Mouse (Mus musculus) mature B cell (primary cell): ENCODE data around the gene Zfp704.
"Not testable (repeated sequence)": the region's sequence is repeated elsewhere in the genome, so short reads cannot be mapped to it uniquely, and the experiment has no call there.

Experiments used
- in situ Hi-C: fragments of 300-500 bp; cut with MboI; formaldehyde crosslinking; loops from 2 replicates; pipeline ENCODE4 v1.14.3; 2019

The Zfp704 gene

GRCm38 (mm10) chr3:9598061-9598460, 11.8 kb downstream of the Zfp704 start:
- in situ Hi-C loops, result no loop called here

DNA sequence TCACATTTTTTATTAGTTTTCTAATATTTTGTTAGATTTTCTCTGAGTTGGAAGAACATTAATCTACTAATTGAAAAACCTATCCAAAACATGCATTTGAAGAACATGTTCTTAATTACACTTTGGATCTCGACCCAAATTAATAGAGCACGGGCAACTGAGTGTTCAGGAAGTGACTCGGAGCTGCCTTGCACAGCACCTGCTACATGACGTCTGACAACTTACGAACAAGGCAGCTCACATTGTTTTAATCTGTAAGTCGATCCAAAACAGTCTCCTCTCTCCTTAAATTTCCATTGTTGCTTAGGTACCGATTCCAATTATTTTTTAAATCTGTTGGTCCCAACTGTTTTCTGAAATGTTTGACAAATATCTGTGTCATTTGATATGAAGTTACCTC, 15.4 kb downstream of the Zfp704 start:
- in situ Hi-C loops, result no loop called here

DNA sequence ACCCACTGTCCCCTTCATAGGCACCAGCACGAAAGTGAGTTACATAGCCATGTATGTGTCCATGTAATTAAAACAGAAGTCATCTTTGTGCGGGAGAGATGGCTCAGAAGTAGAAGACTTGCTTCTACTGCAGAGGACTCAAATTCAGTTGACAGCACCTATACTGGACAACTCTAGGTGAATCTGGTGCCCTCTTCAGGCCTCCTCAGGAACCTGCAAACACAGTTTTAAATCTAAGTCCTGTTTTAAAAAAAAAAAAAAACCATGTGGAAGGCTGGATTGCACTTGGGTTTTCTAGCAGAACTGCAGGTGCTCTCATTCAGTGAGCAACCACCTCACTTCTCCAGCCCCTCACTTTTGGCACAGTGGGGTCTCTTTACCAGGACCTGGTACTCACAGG, 16.1 kb downstream of the Zfp704 start:
- in situ Hi-C loops, result no loop called here

GRCm38 (mm10) chr3:9591416-9592110, 18.3 kb downstream of the Zfp704 start:
- in situ Hi-C loops, result no loop called here

- in situ Hi-C loops, result no loop called here
These were observed 21.2 kb downstream of the Zfp704 start for GRCm38 (mm10) chr3:9588635-9589034.

GRCm38 (mm10) chr3:9587304-9587703, 22.6 kb downstream of the Zfp704 start:
- in situ Hi-C loops, result no loop called here

GRCm38 (mm10) chr3:9583516-9583915, 26.4 kb downstream of the Zfp704 start:
- in situ Hi-C loops, result no loop called here

GRCm38 (mm10) chr3:9580952-9581798, 28.7 kb downstream of the Zfp704 start:
- in situ Hi-C loops, result no loop called here

DNA sequence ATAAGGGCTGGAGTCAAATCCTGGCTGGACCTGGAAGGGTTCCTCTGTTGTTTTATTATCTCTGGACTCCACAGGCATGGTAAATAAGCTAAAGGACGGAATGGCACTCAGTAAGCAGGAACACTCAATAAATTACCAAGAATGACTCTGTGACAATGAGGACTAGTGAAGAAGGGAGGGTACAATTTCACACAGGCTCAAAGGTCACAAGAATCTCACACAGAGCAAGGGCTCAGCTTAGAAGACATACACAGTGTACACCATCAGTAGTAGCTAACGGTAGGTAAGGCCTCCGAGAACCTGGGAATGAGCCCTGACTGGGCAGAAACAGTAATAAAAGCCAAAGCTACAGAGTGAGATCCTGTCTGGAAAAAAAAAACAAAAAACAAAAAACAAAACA, 29.8 kb downstream of the Zfp704 start:
- in situ Hi-C loops, result no loop called here

DNA sequence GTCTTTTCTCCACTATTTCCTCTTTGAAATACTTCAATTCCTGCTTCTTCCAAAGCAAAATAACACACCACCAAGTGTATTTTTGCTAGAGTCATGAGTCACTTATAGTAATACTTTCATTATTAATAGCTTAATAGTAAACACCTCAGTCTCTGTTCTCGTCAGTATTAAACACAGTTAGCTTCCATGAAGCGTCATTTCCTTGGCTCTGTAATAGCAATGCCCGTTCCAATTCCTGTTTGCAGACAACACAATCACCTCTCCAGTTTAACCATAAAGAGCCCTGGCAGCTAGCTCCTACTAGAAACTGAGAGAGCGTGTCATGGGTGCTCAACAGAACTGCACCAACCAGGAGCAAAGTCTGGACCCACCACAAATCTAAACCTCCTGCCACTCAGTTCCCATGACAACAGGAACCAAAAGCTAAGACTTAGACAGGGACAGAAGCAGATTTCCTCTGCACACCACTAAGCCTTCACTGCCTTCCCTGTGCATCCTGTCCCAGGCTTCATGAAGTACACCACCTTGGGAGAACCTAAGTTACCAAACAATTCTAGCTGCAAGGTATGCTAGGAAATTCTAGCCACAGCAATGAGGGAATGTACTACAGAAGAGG, 30.7 kb downstream of the Zfp704 start:
- in situ Hi-C loops, result no loop called here

- in situ Hi-C loops, result no loop called here
These were observed 33.0 kb downstream of the Zfp704 start for GRCm38 (mm10) chr3:9576872-9577271.

GRCm38 (mm10) chr3:9574305-9574704, 35.6 kb downstream of the Zfp704 start:
- in situ Hi-C loops, result no loop called here

GRCm38 (mm10) chr3:9573581-9573980, 36.3 kb downstream of the Zfp704 start:
- in situ Hi-C loops, result no loop called here

GRCm38 (mm10) chr3:9572261-9572660, 37.6 kb downstream of the Zfp704 start:
- in situ Hi-C loops, result no loop called here

DNA sequence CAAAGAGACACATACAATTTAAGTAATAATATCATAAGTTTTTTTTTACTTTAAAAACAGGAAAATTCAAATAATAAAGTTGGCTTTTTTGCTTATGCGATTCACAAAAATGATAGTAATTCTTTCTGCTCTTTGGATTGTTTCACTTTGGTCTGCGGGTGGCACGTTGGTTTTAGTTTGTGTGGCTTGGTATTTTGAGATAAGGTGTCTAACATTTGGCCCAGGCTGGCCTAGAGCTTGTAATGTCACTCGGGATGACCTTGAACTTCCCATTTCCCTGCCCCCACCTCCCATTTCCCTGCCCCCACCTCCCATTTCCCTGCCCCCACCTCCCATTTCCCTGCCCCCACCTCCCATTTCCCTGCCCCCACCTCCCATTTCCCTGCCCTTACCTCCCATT, 39.1 kb downstream of the Zfp704 start:
- in situ Hi-C loops, result no loop called here

- in situ Hi-C loops, result not testable (repeated sequence)
These were observed 40.2 kb downstream of the Zfp704 start for GRCm38 (mm10) chr3:9569706-9570105.

DNA sequence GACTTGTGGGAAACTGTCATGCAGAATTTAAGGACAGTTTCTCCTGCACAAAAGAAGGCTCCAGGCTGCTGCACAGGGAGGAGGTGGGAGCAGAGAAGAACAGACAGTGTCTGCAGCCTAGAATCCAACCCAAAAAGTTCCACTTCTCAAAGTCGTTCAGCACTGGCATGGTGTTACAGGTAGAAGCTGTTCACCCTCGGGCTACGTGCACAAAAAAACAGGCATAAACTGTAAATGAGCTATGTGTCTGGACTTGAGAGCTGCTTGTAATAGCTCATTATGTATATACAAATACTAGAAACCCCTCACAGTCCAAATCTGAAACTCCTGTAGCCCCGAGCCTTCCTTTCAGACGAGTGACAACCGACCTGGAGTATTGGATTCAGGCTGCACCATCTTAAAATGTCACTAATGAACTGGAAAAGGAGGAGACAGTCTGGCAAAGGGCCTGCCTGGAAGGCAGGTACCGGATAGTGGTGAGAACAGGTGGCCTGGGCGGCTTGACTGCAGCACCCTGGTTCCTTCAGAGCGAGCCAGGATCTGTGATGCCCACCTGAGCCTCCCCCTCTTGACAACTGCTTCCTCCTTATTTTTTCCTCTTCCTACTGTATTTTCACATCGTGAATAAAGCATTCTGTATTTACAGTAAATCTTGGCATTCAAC, 41.2 kb downstream of the Zfp704 start:
- in situ Hi-C loops, result no loop called here

GRCm38 (mm10) chr3:9567948-9568347, 41.9 kb downstream of the Zfp704 start:
- in situ Hi-C loops, result no loop called here

- in situ Hi-C loops, result no loop called here
These were observed 43.1 kb downstream of the Zfp704 start for GRCm38 (mm10) chr3:9566831-9567230.

- in situ Hi-C loops, result no loop called here
These were observed 46.3 kb downstream of the Zfp704 start for GRCm38 (mm10) chr3:9563562-9563961.

DNA sequence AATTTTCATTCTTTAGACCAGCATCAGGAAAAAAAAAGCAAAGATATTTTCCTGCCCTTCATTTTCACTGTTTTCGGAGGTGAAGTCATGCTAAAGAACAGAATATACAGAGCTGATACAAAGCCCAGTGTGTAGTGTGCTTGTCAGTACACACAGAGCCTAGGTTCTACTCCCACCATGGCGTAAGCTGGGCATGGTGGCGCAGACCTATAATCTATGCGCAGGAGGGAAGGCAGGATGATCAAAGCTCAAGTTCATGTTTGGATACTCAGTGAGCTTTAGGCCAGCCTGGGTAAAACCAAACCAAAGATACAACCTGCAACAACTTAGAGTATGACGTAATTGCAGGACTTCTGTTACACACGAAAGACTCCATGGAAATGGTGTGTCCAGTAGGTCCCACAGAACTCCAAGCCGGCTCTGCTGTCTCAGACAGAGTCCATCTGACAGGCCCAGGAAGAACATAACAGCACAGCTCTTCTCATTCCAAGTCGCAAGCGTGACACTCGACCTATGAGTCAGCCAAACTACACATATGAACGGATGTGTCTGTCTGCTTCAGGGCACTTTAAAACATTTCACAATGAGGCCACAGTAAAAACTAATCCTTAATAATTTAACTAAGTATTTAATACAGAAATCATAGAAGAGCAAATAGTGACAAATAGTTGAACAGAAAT, 47.1 kb downstream of the Zfp704 start:
- in situ Hi-C loops, result no loop called here
